Mouse (Mus musculus) C2C12 (cell line): Measurements from ENCODE around the gene Dab2ip.

ENCODE experiments used
- CTCF ChIP-seq: IDR thresholded peaks from one replicate; pipeline ENCODE4 v1.5.1; 2011; ENCODE audit not compliant: control insufficient read depth, insufficient read depth, insufficient read length
- MAX ChIP-seq: IDR thresholded peaks from one replicate; pipeline ENCODE4 v1.6.1; 2011; ENCODE audit warnings: mild to moderate bottlenecking, control low read depth
- MYOG ChIP-seq: IDR thresholded peaks from one replicate; pipeline ENCODE4 v1.6.1; 2011; ENCODE audit not compliant: control insufficient read depth, insufficient read length; ENCODE audit errors: extremely low read depth

DNA sequence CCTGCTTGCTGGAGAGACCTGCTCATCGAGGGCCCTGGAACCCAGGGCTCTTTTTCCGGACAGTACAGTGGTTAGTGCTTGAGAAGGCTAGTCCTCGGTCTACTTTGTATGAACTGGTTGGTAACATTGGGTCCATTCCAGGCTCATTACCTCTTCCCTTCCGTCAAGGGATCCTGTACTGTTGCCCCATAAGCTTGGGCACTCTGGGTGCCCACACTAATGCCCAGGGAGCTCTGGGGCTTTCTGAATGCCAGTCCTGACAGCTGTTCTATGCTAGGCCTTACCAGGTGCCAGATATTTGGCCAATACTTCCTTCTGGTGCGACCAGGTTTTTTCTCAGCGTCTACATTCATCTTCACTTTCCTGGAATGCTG, 66.9 kb downstream of the Dab2ip start:
- no peak for TF ChIP-seq CTCF
- no peak for TF ChIP-seq MAX
- TF ChIP-seq MYOG: no peak
